Mouse (Mus musculus): ENCODE data around the gene Hps5. TPM values are rescaled to one million over a fixed set of nuclear protein-coding genes. Genes with fewer than 3 reads are reported as not detected.

Hps5 gene
- total RNA-seq, 1 experiment, result 17.4 TPM

GRCm38 (mm10) chr7:46838891-46839302, 43.0 kb upstream of the Hps5 start:
- Histone ChIP-seq H3K4me1 (ENCODE audit: control insufficient read depth in 2 of 2, insufficient read depth in 2 of 2, low read length in 2 of 2, poor library complexity in 1 of 2) (peaks cover 9 to 46% of the 10 kb centered on the region in 2 experiments), H3K4me3 (ENCODE audit: insufficient read depth in 1 of 2, low read depth in 1 of 2, low read length in 2 of 2, poor library complexity in 1 of 2, severe bottlenecking in 1 of 2) (peak overlapping the region in 1 of 2 experiments; percentile 28; a peak in 2 of 4 replicates), H3K9ac (ENCODE audit: insufficient read depth, low read depth, low read length, poor library complexity, severe bottlenecking) (no peak overlapping the region), H3K27ac (ENCODE audit: insufficient read depth, low read depth, low read length, poor library complexity, severe bottlenecking) (peak overlapping the region; percentile 41), H3K36me3 (ENCODE audit: control insufficient read depth, insufficient read depth, low read length, poor library complexity, severe bottlenecking) (no peaks in the 10 kb centered on the region), H3K9me3 (ENCODE audit: control insufficient read depth, insufficient read depth, low read depth, low read length) (no peaks in the 10 kb centered on the region)
- TF ChIP-seq CHD2 (IDR thresholded peaks at IDR 0.05; ENCODE audit: low read depth, low read length) (no peak), ZC3H11A (IDR thresholded peaks at IDR 0.05; ENCODE audit: borderline replicate concordance, low read depth, low read length) (no peak), ZNF384 (IDR thresholded peaks at IDR 0.05; ENCODE audit: low read depth, low read length) (no peak), HCFC1 (IDR thresholded peaks at IDR 0.05; ENCODE audit: borderline replicate concordance, insufficient read depth, low read length) (no peak), MAFK (IDR thresholded peaks at IDR 0.05; ENCODE audit: insufficient read depth, low read depth, low read length) (no peak)
- DNase-seq (ENCODE audit: low read depth, low spot score), result no peak
- in situ Hi-C loops (cut with MboI; ENCODE audit: low sequenced_read_pairs in 2 of 2, unreplicated experiment in 2 of 2), result no loop called here

DNA sequence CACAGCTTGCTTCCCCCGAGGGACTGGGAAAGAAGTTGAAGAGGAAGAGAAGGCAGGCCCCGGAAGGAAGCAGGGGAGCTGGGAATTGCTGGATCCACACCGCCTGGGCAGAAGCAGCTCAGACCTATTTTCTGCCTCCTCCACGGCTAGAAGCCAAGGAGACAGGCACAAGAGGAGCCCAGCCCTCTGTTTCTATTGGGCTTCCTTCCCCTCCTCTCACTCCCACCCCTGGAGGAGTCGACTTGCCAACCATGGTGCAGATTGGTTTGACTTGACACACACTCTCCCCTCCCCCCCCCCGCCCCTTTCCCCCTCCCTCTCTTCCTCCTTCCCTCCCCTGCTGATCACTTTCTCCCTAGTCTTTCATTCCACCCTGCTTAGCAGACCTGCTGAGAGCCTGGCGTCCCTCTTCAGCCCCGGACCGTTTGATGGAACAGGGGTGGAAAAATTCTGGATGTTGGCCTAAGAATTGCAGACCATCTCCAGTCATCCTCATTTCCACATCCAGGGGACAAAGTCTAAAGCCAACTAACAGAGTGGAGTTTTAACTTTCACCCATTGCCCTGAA, 42.3 kb upstream of the Hps5 start:
- Histone ChIP-seq H3K27ac (ENCODE audit: insufficient read depth, low read depth, low read length, poor library complexity, severe bottlenecking) (peak overlapping the region; percentile 26; the same call in 1 of the 2 replicates), H3K36me3 (ENCODE audit: control insufficient read depth, insufficient read depth, low read length, poor library complexity, severe bottlenecking) (no peaks in the 10 kb centered on the region), H3K4me3 (ENCODE audit: insufficient read depth in 1 of 2, low read depth in 1 of 2, low read length in 2 of 2, poor library complexity in 1 of 2, severe bottlenecking in 1 of 2) (0 out of 4 replicates have a peak overlapping the region, but pooled peaks of 1 of the 2 experiments have one; percentile 5), H3K9ac (ENCODE audit: insufficient read depth, low read depth, low read length, poor library complexity, severe bottlenecking) (peak overlapping the region; percentile 13; the same call in 1 of the 2 replicates), H3K4me1 (ENCODE audit: control insufficient read depth in 2 of 2, insufficient read depth in 2 of 2, low read length in 2 of 2, poor library complexity in 1 of 2) (peaks cover 9 to 46% of the 10 kb centered on the region in 2 experiments), H3K9me3 (ENCODE audit: control insufficient read depth, insufficient read depth, low read depth, low read length) (no peaks in the 10 kb centered on the region)
- in situ Hi-C loops (cut with MboI; ENCODE audit: low sequenced_read_pairs in 2 of 2, unreplicated experiment in 2 of 2), result no loop called here
- TF ChIP-seq MAFK (IDR thresholded peaks at IDR 0.05; ENCODE audit: insufficient read depth, low read depth, low read length) (no peak), ZNF384 (IDR thresholded peaks at IDR 0.05; ENCODE audit: low read depth, low read length) (no peak), ZC3H11A (IDR thresholded peaks at IDR 0.05; ENCODE audit: borderline replicate concordance, low read depth, low read length) (no peak), HCFC1 (IDR thresholded peaks at IDR 0.05; ENCODE audit: borderline replicate concordance, insufficient read depth, low read length) (no peak), CHD2 (IDR thresholded peaks at IDR 0.05; ENCODE audit: low read depth, low read length) (no peak)
- DNase-seq (ENCODE audit: low read depth, low spot score), result no peak

- Histone ChIP-seq H3K27ac (ENCODE audit: insufficient read depth, low read depth, low read length, poor library complexity, severe bottlenecking) (no peak overlapping the region), H3K9me3 (ENCODE audit: control insufficient read depth, insufficient read depth, low read depth, low read length) (no peaks in the 10 kb centered on the region), H3K4me1 (ENCODE audit: control insufficient read depth in 2 of 2, insufficient read depth in 2 of 2, low read length in 2 of 2, poor library complexity in 1 of 2) (peaks cover 9 to 43% of the 10 kb centered on the region in 2 experiments), H3K9ac (ENCODE audit: insufficient read depth, low read depth, low read length, poor library complexity, severe bottlenecking) (no peak overlapping the region), H3K4me3 (ENCODE audit: insufficient read depth in 1 of 2, low read depth in 1 of 2, low read length in 2 of 2, poor library complexity in 1 of 2, severe bottlenecking in 1 of 2) (no peak overlapping the region), H3K36me3 (ENCODE audit: control insufficient read depth, insufficient read depth, low read length, poor library complexity, severe bottlenecking) (no peaks in the 10 kb centered on the region)
- in situ Hi-C loops (cut with MboI; ENCODE audit: low sequenced_read_pairs in 2 of 2, unreplicated experiment in 2 of 2), result no loop called here
- TF ChIP-seq ZNF384 (IDR thresholded peaks at IDR 0.05; ENCODE audit: low read depth, low read length), result no peak
- TF ChIP-seq ZC3H11A (IDR thresholded peaks at IDR 0.05; ENCODE audit: borderline replicate concordance, low read depth, low read length), result no peak
- no peak for TF ChIP-seq CHD2 (IDR thresholded peaks at IDR 0.05; ENCODE audit: low read depth, low read length)
- TF ChIP-seq MAFK (IDR thresholded peaks at IDR 0.05; ENCODE audit: insufficient read depth, low read depth, low read length), result no peak
- TF ChIP-seq HCFC1 (IDR thresholded peaks at IDR 0.05; ENCODE audit: borderline replicate concordance, insufficient read depth, low read length), result no peak
- DNase-seq (ENCODE audit: low read depth, low spot score), result no peak
Measured at GRCm38 (mm10) chr7:46837073-46837472, 41.2 kb upstream of the Hps5 start.

- no peak for DNase-seq (ENCODE audit: low read depth, low spot score)
- Histone ChIP-seq H3K9ac (ENCODE audit: insufficient read depth, low read depth, low read length, poor library complexity, severe bottlenecking) (no peak overlapping the region), H3K4me1 (ENCODE audit: control insufficient read depth in 2 of 2, insufficient read depth in 2 of 2, low read length in 2 of 2, poor library complexity in 1 of 2) (peaks cover 6 to 36% of the 10 kb centered on the region in 2 experiments), H3K4me3 (ENCODE audit: insufficient read depth in 1 of 2, low read depth in 1 of 2, low read length in 2 of 2, poor library complexity in 1 of 2, severe bottlenecking in 1 of 2) (no peak overlapping the region), H3K9me3 (ENCODE audit: control insufficient read depth, insufficient read depth, low read depth, low read length) (no peaks in the 10 kb centered on the region), H3K36me3 (ENCODE audit: control insufficient read depth, insufficient read depth, low read length, poor library complexity, severe bottlenecking) (no peaks in the 10 kb centered on the region), H3K27ac (ENCODE audit: insufficient read depth, low read depth, low read length, poor library complexity, severe bottlenecking) (no peak overlapping the region)
- in situ Hi-C loops (cut with MboI; ENCODE audit: low sequenced_read_pairs in 2 of 2, unreplicated experiment in 2 of 2), result no loop called here
- no peak for TF ChIP-seq ZC3H11A (IDR thresholded peaks at IDR 0.05; ENCODE audit: borderline replicate concordance, low read depth, low read length)
- TF ChIP-seq MAFK (IDR thresholded peaks at IDR 0.05; ENCODE audit: insufficient read depth, low read depth, low read length), result no peak
- no peak for TF ChIP-seq CHD2 (IDR thresholded peaks at IDR 0.05; ENCODE audit: low read depth, low read length)
- no peak for TF ChIP-seq HCFC1 (IDR thresholded peaks at IDR 0.05; ENCODE audit: borderline replicate concordance, insufficient read depth, low read length)
- no peak for TF ChIP-seq ZNF384 (IDR thresholded peaks at IDR 0.05; ENCODE audit: low read depth, low read length)
Measured at GRCm38 (mm10) chr7:46836357-46836756, 40.5 kb upstream of the Hps5 start.
